Mouse (Mus musculus) lung, postnatal 25 days (tissue): ENCODE data around the gene Vmn2r66.

Source experiments
- DNase-seq: peaks from one replicate; pipeline ENCODE4 v3.0.0; 2022; ENCODE audit warnings: low spot score

Vmn2r66 gene

GRCm38 (mm10) chr7:85012168-85012567, at the start of gene Vmn2r66:
Gene Vmn2r66 (minus strand): TSS chr7:85012268.
- no peak for DNase-seq

DNA sequence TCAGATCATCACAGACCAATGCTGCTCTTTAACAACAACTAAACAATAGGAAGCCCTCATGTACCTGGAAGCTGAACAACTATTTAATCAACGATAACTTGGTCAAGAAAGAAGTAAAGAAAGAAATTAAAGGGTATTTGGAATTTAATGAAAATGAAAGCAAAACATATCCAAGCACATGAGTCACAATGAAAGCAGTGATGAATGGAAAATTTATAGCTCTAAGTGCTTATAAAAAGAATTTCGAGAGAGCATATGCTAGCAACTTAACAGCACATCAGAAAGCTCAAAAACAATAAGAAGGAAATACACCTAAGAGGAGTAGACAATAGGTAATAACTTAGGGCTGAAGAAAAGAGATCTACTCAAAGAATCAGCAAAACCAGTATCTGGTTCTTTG, 15.4 kb downstream of the Vmn2r66 start:
- DNase-seq = no peak

DNA sequence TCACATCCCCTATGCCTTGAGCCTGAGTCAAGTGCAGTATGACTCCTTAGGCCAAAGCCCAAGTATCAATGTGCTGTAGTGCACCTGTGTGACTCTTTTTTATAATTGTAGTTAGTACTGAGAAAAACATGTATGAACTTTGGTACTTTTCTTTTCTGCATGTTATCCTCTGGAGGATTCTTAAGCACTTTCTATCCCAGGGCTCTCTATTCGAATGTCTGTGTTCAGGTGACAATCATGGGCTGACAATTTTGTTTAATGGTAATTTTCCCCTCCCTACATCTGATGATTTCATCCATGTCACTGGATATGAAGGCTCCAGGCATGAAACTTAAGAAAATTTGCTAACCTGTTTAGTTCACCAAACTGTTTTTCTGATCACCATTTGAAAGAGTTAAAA, 48.1 kb downstream of the Vmn2r66 start, which contains the start of gene Vmn2r65:
TSS of gene Vmn2r65 (minus strand) at position 101 of the 400 bp plus-strand sequence.
- no peak for DNase-seq
